Mouse (Mus musculus) spleen, postnatal 36 days (tissue): Measurements from ENCODE around the gene Dnajc22.
"Not testable (repeated sequence)": the region's sequence is repeated elsewhere in the genome, so short reads cannot be mapped to it uniquely, and the experiment has no call there.

ENCODE experiments used
- DNase-seq, 2 experiments: peaks; one replicate each; pipeline ENCODE4 v3.0.0; 2022; ENCODE audit warnings: low spot score in 2 of 2, mixed read lengths in 1 of 2

Gene Dnajc22

GRCm38 (mm10) chr15:99092870-99093269, at the start of gene Dnajc22:
TSS of gene Dnajc22 (plus strand) at chr15:99093170.
- no peak for DNase-seq

GRCm38 (mm10) chr15:99044854-99045253, 48.1 kb upstream of the Dnajc22 start:
- no peak for DNase-seq

- not testable (repeated sequence) for DNase-seq
These were observed 47.2 kb upstream of the Dnajc22 start for GRCm38 (mm10) chr15:99045734-99046133.

- DNase-seq: peak in 1 of 2 experiments; percentile 44
These were observed 43.3 kb upstream of the Dnajc22 start for GRCm38 (mm10) chr15:99049473-99050253.

GRCm38 (mm10) chr15:99053373-99053772, 39.6 kb upstream of the Dnajc22 start:
- no peak for DNase-seq

- no peak for DNase-seq
These were observed 37.9 kb upstream of the Dnajc22 start, which contains the start of gene Prph for GRCm38 (mm10) chr15:99055040-99055439. TSS of gene Prph (plus strand) at chr15:99055174.

GRCm38 (mm10) chr15:99055511-99055961, 37.4 kb upstream of the Dnajc22 start:
- DNase-seq: no peak

GRCm38 (mm10) chr15:99056332-99056731, 36.6 kb upstream of the Dnajc22 start:
- peak in 1 of 2 experiments; percentile 27 for DNase-seq

- no peak for DNase-seq
These were observed 27.3 kb upstream of the Dnajc22 start for GRCm38 (mm10) chr15:99065557-99066165.

GRCm38 (mm10) chr15:99071988-99072387, 21.0 kb upstream of the Dnajc22 start:
- DNase-seq: no peak

- no peak for DNase-seq
These were observed 18.9 kb upstream of the Dnajc22 start, which contains the start of gene Troap for GRCm38 (mm10) chr15:99074019-99074599. TSS of gene Troap (plus strand) at chr15:99074575.

- DNase-seq: peak; percentile 93 to 95
These were observed 18.2 kb upstream of the Dnajc22 start for GRCm38 (mm10) chr15:99074600-99075333.

GRCm38 (mm10) chr15:99076011-99076410, 17.0 kb upstream of the Dnajc22 start:
- not testable (repeated sequence) for DNase-seq

- no peak for DNase-seq
These were observed 14.6 kb upstream of the Dnajc22 start for GRCm38 (mm10) chr15:99078181-99078910.

- DNase-seq: no peak
These were observed 13.2 kb upstream of the Dnajc22 start for GRCm38 (mm10) chr15:99079804-99080203.

- no peak for DNase-seq
These were observed 10.6 kb upstream of the Dnajc22 start for GRCm38 (mm10) chr15:99082322-99082721.

GRCm38 (mm10) chr15:99082840-99083239, 10.1 kb upstream of the Dnajc22 start:
- no peak for DNase-seq

GRCm38 (mm10) chr15:99083258-99083657, 9.7 kb upstream of the Dnajc22 start:
- DNase-seq: peak in 1 of 2 experiments; percentile 33

GRCm38 (mm10) chr15:99083867-99084557, 9.0 kb upstream of the Dnajc22 start:
- no peak for DNase-seq

- no peak for DNase-seq
These were observed 8.4 kb upstream of the Dnajc22 start for GRCm38 (mm10) chr15:99084618-99085017.
